Mouse (Mus musculus): ENCODE results near the gene Tssc4.

DNA sequence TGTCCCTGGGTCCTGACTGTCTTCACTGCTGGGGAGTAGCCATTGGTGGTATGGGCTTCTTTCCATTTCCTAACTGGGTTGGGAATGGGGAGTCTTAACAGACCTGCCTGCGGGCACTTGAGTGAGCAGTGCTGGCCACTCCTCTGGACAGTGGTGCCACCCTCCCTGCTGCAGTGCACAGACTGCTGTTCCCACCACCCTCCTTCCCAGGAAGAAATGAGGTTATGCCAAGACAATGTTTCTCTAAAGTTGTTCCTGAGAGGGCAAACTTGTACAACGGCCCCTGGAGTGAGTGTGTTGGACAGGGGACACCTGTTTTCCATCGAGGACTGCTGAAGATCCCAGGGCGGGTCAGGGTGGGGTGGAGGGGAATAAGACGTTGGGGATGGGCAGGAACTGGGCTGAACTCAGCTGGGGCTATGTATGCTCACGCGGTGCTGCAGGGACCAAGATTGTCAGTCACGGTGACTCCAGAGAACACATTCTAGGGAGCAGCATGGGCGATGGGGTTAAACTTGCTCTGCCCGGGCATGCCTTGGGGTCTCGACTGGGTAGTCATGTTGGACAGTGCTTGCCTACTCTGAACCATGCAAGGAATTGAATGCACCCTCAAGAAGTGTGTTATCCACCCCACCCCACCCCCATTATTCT lies 15.0 kb upstream of the Tssc4 start:
- peak; percentile 46; the same call in 1 of the 2 replicates for TF ChIP-seq MXI1 (IDR thresholded peaks at IDR 0.05; ENCODE audit: low read depth, low read length)
- no peak for TF ChIP-seq CTCF (conservative IDR thresholded peaks at IDR 0.05 in 1 of 2, IDR thresholded peaks at IDR 0.05 in 1 of 2; ENCODE audit: low read depth in 2 of 2, low read length in 2 of 2)
- no peak for TF ChIP-seq NELFE (IDR thresholded peaks at IDR 0.05; ENCODE audit: low read depth, low read length)
- no peak for TF ChIP-seq CHD2 (IDR thresholded peaks at IDR 0.05; ENCODE audit: low read length)
- TF ChIP-seq SIN3A (IDR thresholded peaks at IDR 0.05; ENCODE audit: low read length): 0 out of 2 replicates have a peak, but pooled peaks have one; percentile 36
- 0 out of 2 replicates have a peak, but pooled peaks have one; percentile 32 for TF ChIP-seq POLR2A (IDR thresholded peaks at IDR 0.05; ENCODE audit: low read depth, low read length)
- no peak for TF ChIP-seq HCFC1 (IDR thresholded peaks at IDR 0.05; ENCODE audit: low read depth, low read length)
